Mouse (Mus musculus): ENCODE results near the gene Lmod3. TPM values are rescaled to one million over a fixed set of nuclear protein-coding genes. Genes with fewer than 3 reads are reported as not detected.

The Lmod3 gene
- polyA plus RNA-seq, 1 experiment: not detected

DNA sequence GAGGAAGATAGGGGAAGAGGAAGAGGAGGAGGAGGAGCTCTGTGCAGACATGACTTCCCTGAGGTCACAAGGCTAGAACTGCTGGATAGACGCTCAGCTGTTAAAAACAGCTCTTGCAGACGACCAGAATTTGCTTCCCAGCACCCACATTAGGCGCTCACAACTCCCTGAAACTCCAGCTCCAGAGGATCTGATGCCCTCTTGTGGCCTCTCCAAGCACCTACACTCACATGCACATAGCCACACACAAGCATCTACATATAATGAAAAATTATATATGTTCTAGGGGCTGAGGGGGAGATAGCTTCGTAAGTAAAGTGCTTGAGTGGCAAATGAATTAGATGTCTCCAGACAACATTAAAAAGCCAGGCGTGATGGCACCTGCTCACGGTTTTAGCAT, 13.2 kb downstream of the Lmod3 start:
- Histone ChIP-seq H3K27ac (ENCODE audit: insufficient read depth, low read depth, low read length) (no peak overlapping the region), H3K4me1 (ENCODE audit: control insufficient read depth, insufficient read depth, low read length) (peaks cover 10% of the 10 kb centered on the region), H3K4me3 (ENCODE audit: insufficient read depth, low read length) (no peak overlapping the region)
- TF ChIP-seq POLR2A (IDR thresholded peaks at IDR 0.05; ENCODE audit: borderline replicate concordance, low read depth, low read length) (no peak), CTCF (IDR thresholded peaks at IDR 0.05; ENCODE audit: low read depth, low read length) (no peak)

DNA sequence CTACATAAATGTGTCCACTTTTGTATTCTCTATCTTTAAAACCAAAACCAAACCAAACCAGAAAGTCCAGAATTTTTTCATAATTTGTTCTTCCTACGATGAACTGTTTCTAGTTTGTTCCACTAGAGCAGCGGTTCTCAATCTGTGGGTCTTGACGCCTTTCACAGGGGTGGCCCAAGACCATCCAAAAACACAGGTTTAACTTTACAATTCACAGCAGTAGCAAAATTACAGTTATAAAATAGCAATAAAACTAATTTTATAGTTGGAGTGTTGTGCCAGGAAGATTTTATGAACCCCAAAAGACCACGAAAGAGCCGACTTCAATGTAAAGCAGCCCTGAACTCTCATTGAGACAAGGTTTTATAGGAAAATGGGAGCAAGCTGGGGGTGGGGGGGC, 16.5 kb downstream of the Lmod3 start:
- peaks cover 14% of the 10 kb centered on the region for H3K4me1 ChIP-seq (ENCODE audit: control insufficient read depth, insufficient read depth, low read length)
- no peak overlapping the region for H3K27ac ChIP-seq (ENCODE audit: insufficient read depth, low read depth, low read length)
- TF ChIP-seq POLR2A (IDR thresholded peaks at IDR 0.05; ENCODE audit: borderline replicate concordance, low read depth, low read length) (no peak), CTCF (IDR thresholded peaks at IDR 0.05; ENCODE audit: low read depth, low read length) (no peak)
- H3K4me3 ChIP-seq (ENCODE audit: insufficient read depth, low read length): no peak overlapping the region

DNA sequence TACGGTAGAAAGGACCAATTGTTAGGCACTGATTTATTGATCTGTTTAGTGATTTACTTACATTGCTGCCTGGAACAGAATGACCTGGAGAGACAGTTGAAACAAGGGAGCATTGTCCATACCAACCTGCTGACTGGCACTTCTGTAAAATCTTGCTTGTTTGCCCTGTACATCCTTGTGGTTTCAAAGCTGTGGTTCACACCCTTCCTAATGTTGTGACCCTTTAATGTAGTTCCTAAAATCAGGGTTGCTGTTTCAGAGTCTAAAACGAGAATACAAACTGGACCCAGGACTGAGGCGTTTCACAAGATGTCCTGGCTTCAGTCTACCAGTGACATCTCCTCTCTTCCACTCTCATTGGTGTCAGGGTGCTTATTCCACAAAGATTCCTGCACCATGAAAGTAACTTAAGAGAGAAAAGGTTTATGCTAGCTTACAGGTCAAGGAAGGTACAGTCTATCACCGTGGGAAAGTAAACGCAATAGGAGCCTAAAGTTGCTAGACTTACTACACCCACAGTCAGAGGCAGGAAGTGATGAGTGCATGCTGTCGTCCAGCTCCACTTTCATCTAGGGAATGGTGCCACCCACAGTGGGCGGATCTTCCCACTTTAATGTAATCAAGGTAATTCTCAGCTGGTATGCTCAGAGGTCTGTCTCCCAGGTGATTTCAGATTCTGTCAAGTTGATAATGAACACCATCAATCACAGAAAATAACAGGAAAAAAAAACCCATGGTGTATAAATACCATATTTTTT, 17.5 kb downstream of the Lmod3 start:
- no peak overlapping the region for H3K4me3 ChIP-seq (ENCODE audit: insufficient read depth, low read length)
- H3K27ac ChIP-seq (ENCODE audit: insufficient read depth, low read depth, low read length): peak overlapping the region; percentile 14; the same call in 1 of the 2 replicates
- TF ChIP-seq CTCF (IDR thresholded peaks at IDR 0.05; ENCODE audit: low read depth, low read length) (no peak), POLR2A (IDR thresholded peaks at IDR 0.05; ENCODE audit: borderline replicate concordance, low read depth, low read length) (no peak)
- peaks cover 14% of the 10 kb centered on the region for H3K4me1 ChIP-seq (ENCODE audit: control insufficient read depth, insufficient read depth, low read length)

DNA sequence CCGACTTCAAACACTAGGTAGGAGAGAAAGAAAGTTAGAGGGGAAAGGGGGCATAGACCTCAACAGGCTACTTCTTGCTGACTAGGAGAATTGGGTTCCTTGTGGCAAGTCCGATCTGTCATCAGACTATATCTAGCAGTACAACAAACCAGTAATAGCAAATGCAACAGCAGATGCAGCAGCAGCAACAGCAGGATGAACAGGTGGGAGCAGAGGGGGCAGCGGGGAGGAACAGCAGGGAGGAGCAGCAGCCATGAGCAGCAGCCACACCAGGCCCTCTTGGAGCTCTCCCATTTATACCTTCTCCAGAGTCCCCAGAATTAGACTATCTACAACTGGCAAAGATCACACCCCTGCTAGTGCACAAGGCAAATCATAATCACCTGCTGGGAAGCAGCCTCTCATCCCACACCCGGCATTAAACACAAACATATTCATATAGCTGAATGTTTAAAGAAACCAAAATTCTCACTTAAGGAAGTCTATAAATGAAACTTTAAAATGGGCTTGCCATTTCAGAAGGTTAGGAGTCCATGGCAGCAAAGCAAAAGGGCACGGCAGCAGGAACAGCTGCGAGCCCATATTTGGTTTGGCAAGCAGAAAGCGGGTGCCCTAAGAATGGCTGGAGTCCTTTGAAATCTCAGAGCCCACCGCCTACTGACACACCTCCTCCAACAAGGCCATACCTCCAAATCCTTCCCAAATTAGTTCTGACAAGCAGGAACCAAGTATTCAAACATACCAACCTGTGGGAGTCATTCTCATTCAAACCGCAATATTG, 25.3 kb downstream of the Lmod3 start:
- Histone ChIP-seq H3K4me1 (ENCODE audit: control insufficient read depth, insufficient read depth, low read length) (peaks cover 17% of the 10 kb centered on the region), H3K27ac (ENCODE audit: insufficient read depth, low read depth, low read length) (no peak overlapping the region), H3K4me3 (ENCODE audit: insufficient read depth, low read length) (no peak overlapping the region)
- TF ChIP-seq CTCF (IDR thresholded peaks at IDR 0.05; ENCODE audit: low read depth, low read length) (no peak), POLR2A (IDR thresholded peaks at IDR 0.05; ENCODE audit: borderline replicate concordance, low read depth, low read length) (no peak)

DNA sequence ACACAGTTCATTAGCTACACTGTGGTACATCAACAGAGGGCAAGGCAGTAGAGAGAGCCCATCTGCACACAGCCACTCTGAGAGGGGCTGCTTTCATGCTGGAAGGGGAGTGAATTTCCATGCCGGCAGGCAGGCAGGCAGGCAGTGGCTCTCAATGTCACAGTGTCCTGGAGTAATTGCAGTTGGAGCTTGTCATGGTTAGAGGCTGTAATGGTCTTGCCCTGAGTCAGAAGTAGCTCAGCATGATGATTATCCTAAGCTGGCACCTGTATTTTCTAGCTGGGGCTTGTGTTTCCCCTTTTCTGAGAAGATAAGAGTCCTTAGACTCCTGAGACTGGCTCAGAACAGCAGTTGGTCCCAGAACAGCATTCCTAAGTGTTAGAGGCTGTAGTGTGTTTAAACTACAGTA, 26.5 kb downstream of the Lmod3 start:
- TF ChIP-seq CTCF (IDR thresholded peaks at IDR 0.05; ENCODE audit: low read depth, low read length) (no peak), POLR2A (IDR thresholded peaks at IDR 0.05; ENCODE audit: borderline replicate concordance, low read depth, low read length) (no peak)
- no peak overlapping the region for H3K4me3 ChIP-seq (ENCODE audit: insufficient read depth, low read length)
- H3K27ac ChIP-seq (ENCODE audit: insufficient read depth, low read depth, low read length): no peak overlapping the region
- peaks cover 28% of the 10 kb centered on the region for H3K4me1 ChIP-seq (ENCODE audit: control insufficient read depth, insufficient read depth, low read length)

DNA sequence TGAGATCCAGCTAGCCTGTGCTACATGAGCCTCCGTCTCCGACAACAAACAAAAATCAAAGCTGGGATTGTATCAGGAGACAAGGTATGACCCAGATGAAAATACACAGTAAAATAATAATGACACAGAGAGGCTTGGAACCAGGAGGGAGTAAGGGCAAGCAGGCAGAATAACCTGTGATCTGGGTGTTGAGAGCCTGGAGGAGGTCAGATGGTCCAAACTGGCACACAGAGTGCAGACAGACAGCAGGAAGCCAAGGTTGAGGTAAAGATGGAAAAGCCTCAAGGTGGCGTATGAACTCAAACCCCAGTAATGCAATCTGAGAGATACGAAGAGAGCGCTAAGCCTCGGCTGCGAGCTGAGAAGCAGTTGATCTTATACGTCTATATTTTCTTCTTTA, 28.1 kb downstream of the Lmod3 start:
- no peak overlapping the region for H3K27ac ChIP-seq (ENCODE audit: insufficient read depth, low read depth, low read length)
- H3K4me1 ChIP-seq (ENCODE audit: control insufficient read depth, insufficient read depth, low read length): peaks cover 37% of the 10 kb centered on the region
- TF ChIP-seq CTCF (IDR thresholded peaks at IDR 0.05; ENCODE audit: low read depth, low read length) (no peak), POLR2A (IDR thresholded peaks at IDR 0.05; ENCODE audit: borderline replicate concordance, low read depth, low read length) (no peak)
- no peak overlapping the region for H3K4me3 ChIP-seq (ENCODE audit: insufficient read depth, low read length)

DNA sequence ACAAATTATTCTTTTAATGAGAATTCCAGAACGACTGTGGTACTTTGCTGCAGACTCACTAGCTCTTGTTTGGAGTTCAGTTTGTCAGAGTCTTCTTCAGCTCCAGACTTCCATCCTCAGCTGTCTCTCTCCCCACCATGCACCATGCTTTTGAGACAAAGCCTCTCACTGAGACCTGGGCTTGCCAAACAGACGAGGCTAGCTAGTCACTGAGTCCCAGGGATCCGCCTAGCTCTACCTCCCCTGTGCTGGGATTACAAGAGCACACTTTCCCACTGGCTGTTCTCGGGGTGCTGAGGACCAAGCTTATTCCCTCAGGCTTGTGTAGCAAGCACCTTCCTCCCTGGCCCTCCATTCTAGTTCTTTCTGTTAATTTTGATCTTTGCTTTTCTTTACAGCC, 29.0 kb downstream of the Lmod3 start:
- peak overlapping the region; percentile 93 for H3K27ac ChIP-seq (ENCODE audit: insufficient read depth, low read depth, low read length)
- TF ChIP-seq CTCF (IDR thresholded peaks at IDR 0.05; ENCODE audit: low read depth, low read length): no peak
- TF ChIP-seq POLR2A (IDR thresholded peaks at IDR 0.05; ENCODE audit: borderline replicate concordance, low read depth, low read length): no peak
- peaks cover 39% of the 10 kb centered on the region for H3K4me1 ChIP-seq (ENCODE audit: control insufficient read depth, insufficient read depth, low read length)
- H3K4me3 ChIP-seq (ENCODE audit: insufficient read depth, low read length): peak overlapping the region; percentile 12

DNA sequence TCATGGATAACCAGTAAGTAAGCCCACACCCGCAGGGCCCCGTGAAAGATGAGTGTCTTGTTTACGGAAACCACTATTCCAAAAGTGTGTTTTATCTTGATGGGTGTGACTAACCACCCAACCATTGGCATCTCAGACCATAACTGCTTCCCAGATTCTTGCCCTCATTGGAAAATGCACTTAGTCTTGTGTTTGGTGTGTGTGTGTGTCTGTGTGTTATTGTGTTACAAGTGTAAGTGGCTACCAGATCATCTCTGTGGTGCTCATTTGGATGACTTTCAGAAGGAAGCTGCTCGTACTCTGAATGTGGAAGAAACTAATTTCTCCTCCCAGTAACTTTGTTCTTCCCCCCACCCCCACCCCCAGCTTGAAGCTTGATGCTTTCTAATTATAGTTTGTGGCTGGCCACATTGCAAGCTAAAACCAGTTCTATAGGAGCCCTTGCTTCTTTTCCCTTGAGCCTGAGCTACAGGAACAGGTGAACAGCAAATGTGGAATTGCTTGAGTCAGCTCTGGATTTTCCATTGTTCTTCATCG, 29.6 kb downstream of the Lmod3 start:
- Histone ChIP-seq H3K4me3 (ENCODE audit: insufficient read depth, low read length) (peak overlapping the region; percentile 38), H3K4me1 (ENCODE audit: control insufficient read depth, insufficient read depth, low read length) (peaks cover 40% of the 10 kb centered on the region), H3K27ac (ENCODE audit: insufficient read depth, low read depth, low read length) (peak overlapping the region; percentile 93)
- no peak for TF ChIP-seq CTCF (IDR thresholded peaks at IDR 0.05; ENCODE audit: low read depth, low read length)

DNA sequence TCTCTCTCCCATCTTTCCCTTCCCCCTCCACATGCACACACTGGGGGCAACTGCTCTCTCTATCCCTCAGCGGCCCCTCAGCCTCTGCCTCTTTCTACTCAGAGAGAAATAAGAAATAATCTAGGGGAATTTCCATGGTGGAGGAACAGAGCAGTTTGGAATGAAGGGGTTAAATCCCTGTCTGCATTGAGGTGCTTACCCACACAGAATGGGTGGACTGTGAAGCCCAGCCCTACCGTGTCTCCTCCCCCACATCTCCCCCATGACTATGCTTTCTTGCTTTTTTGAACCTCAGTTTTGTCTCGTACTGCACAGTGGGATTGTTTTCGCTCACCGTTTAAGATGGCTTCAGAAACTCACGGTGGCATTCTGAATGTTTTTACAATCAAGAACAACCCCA, 30.2 kb downstream of the Lmod3 start:
- peak overlapping the region; percentile 93 for H3K27ac ChIP-seq (ENCODE audit: insufficient read depth, low read depth, low read length)
- peaks cover 40% of the 10 kb centered on the region for H3K4me1 ChIP-seq (ENCODE audit: control insufficient read depth, insufficient read depth, low read length)
- TF ChIP-seq CTCF (IDR thresholded peaks at IDR 0.05; ENCODE audit: low read depth, low read length) (no peak), POLR2A (IDR thresholded peaks at IDR 0.05; ENCODE audit: borderline replicate concordance, low read depth, low read length) (no peak)
- peak overlapping the region; percentile 38 for H3K4me3 ChIP-seq (ENCODE audit: insufficient read depth, low read length)

Data from bone marrow macrophage, adult 2 months (primary cell).